Comparison of ENCODE assay signal across 16 mouse cellular contexts in genomic region chr10:110952271-110952670, GRCm38 (mm10). TPM values are rescaled to one million over a fixed set of nuclear protein-coding genes. Genes with fewer than 3 reads are reported as not detected.
DNase-seq lines count a peak whose midpoint lies in the region; ATAC-seq and TF ChIP-seq lines count a peak whose summit lies in the region.
"Had no signal": no experiment of that assay in that cellular context is flagged by ENCODE, and none has a peak within 500 bp of the region (broad histone marks: within the 10 kb centered on the region; RNA-seq: fewer than 3 reads in every experiment).

No protein-coding gene starts in this region.

- ATAC-seq in forebrain, embryonic 16.5 days = no peak
- no peak for ATAC-seq in forebrain, embryonic 15.5 days (replicated peaks)
- ATAC-seq in heart, embryonic 16.5 days (replicated peaks; ENCODE audit: extremely low read depth, insufficient read depth, low FRiP score) = no peak
- ATAC-seq in heart, embryonic 11.5 days (replicated peaks; ENCODE audit: insufficient number of reproducible peaks, low FRiP score, low TSS enrichment) = no peak
- no peak for ATAC-seq in kidney, postnatal 0 days (replicated peaks; ENCODE audit: low FRiP score, low read depth)
- no peak for ATAC-seq in neural tube, embryonic 15.5 days (ENCODE audit: low FRiP score)

- no peak overlapping the region for H3K9ac ChIP-seq in forebrain, embryonic 16.5 days (replicated peaks; ENCODE audit: low read depth, low read length)
- H3K9ac ChIP-seq in forebrain, embryonic 15.5 days (replicated peaks) = no peak overlapping the region
- H3K9ac ChIP-seq in heart, embryonic 16.5 days (ENCODE audit: low read length) = no peak overlapping the region
- no peak overlapping the region for H3K9ac ChIP-seq in heart, embryonic 11.5 days (ENCODE audit: low read depth, low read length)
- H3K9ac ChIP-seq in kidney, postnatal 0 days (ENCODE audit: low read depth, low read length) = no peak overlapping the region
- no peak overlapping the region for H3K9ac ChIP-seq in neural tube, embryonic 15.5 days (replicated peaks)
- H3K9ac ChIP-seq: embryonic facial prominence, embryonic 15.5 days; midbrain, embryonic 12.5 days had no signal

- H3K4me2 ChIP-seq in forebrain, embryonic 16.5 days (ENCODE audit: low read length) = no peak overlapping the region
- no peak overlapping the region for H3K4me2 ChIP-seq in forebrain, embryonic 15.5 days (replicated peaks)
- no peak overlapping the region for H3K4me2 ChIP-seq in heart, embryonic 16.5 days (ENCODE audit: low read depth, low read length)
- no peak overlapping the region for H3K4me2 ChIP-seq in heart, embryonic 11.5 days
- no peak overlapping the region for H3K4me2 ChIP-seq in kidney, postnatal 0 days (ENCODE audit: low read length)
- H3K4me2 ChIP-seq in neural tube, embryonic 15.5 days = no peak overlapping the region
- H3K4me2 ChIP-seq: embryonic facial prominence, embryonic 15.5 days; midbrain, embryonic 12.5 days had no signal

- TF ChIP-seq CTCF in kidney, postnatal 0 days (IDR thresholded peaks at IDR 0.05; ENCODE audit: low read depth) = no peak

- 0 out of 2 replicates have a peak overlapping the region, but pooled peaks have one; percentile 33 for H3K27ac ChIP-seq in forebrain, embryonic 16.5 days (ENCODE audit: low read length)
- no peak overlapping the region for H3K27ac ChIP-seq in forebrain, embryonic 15.5 days (replicated peaks)
- H3K27ac ChIP-seq in heart, embryonic 16.5 days (ENCODE audit: low read length) = peak overlapping the region; percentile 89
- no peak overlapping the region for H3K27ac ChIP-seq in heart, embryonic 11.5 days (ENCODE audit: low read depth, low read length)
- peak overlapping the region; percentile 32; the same call in 1 of the 2 replicates for H3K27ac ChIP-seq in kidney, postnatal 0 days
- H3K27ac ChIP-seq in neural tube, embryonic 15.5 days (replicated peaks) = peak overlapping the region; percentile 54; the same call in 1 of the 2 replicates
- H3K27ac ChIP-seq: hindbrain, embryonic 10.5 days; midbrain, embryonic 12.5 days had no signal

- peaks cover 25% of the 10 kb centered on the region for H3K36me3 ChIP-seq in forebrain, embryonic 16.5 days (ENCODE audit: control insufficient read depth, insufficient read depth)
- peaks cover 42% of the 10 kb centered on the region for H3K36me3 ChIP-seq in forebrain, embryonic 15.5 days
- peaks cover 21% of the 10 kb centered on the region for H3K36me3 ChIP-seq in heart, embryonic 16.5 days (ENCODE audit: control insufficient read depth, insufficient read depth)
- H3K36me3 ChIP-seq in heart, embryonic 11.5 days (ENCODE audit: control insufficient read depth, insufficient read depth, low read length) = peaks cover 10% of the 10 kb centered on the region; the same call in 1 of the 2 replicates
- peaks cover 21% of the 10 kb centered on the region for H3K36me3 ChIP-seq in kidney, postnatal 0 days (ENCODE audit: insufficient read depth, low read length)
- H3K36me3 ChIP-seq in neural tube, embryonic 15.5 days = peaks cover 30% of the 10 kb centered on the region

- no peaks in the 10 kb centered on the region for H3K9me3 ChIP-seq in forebrain, embryonic 16.5 days (ENCODE audit: control insufficient read depth, low read length)
- H3K9me3 ChIP-seq in forebrain, embryonic 15.5 days = no peaks in the 10 kb centered on the region
- no peaks in the 10 kb centered on the region for H3K9me3 ChIP-seq in heart, embryonic 16.5 days (replicated peaks; ENCODE audit: control insufficient read depth, low read length)
- H3K9me3 ChIP-seq in heart, embryonic 11.5 days (replicated peaks; ENCODE audit: control insufficient read depth, low read length) = no peaks in the 10 kb centered on the region
- no peaks in the 10 kb centered on the region for H3K9me3 ChIP-seq in kidney, postnatal 0 days (replicated peaks; ENCODE audit: low read length)
- no peaks in the 10 kb centered on the region for H3K9me3 ChIP-seq in neural tube, embryonic 15.5 days (replicated peaks)
- H3K9me3 ChIP-seq: embryonic facial prominence, embryonic 15.5 days; hindbrain, embryonic 10.5 days; midbrain, embryonic 12.5 days had no signal

- 0 out of 2 replicates have a peak, but pooled peaks cover 4% of the 10 kb centered on the region for H3K4me1 ChIP-seq in forebrain, embryonic 16.5 days (replicated peaks; ENCODE audit: control insufficient read depth, insufficient read depth, low read length)
- no peaks in the 10 kb centered on the region for H3K4me1 ChIP-seq in forebrain, embryonic 15.5 days
- H3K4me1 ChIP-seq in heart, embryonic 16.5 days (ENCODE audit: control insufficient read depth, insufficient read depth, low read length) = peaks cover 11% of the 10 kb centered on the region
- H3K4me1 ChIP-seq in heart, embryonic 11.5 days (ENCODE audit: control insufficient read depth, insufficient read depth, low read length) = no peaks in the 10 kb centered on the region
- H3K4me1 ChIP-seq in kidney, postnatal 0 days (replicated peaks; ENCODE audit: insufficient read depth, low read length) = no peaks in the 10 kb centered on the region
- H3K4me1 ChIP-seq in neural tube, embryonic 15.5 days = 0 out of 2 replicates have a peak, but pooled peaks cover 2% of the 10 kb centered on the region
- H3K4me1 ChIP-seq: hindbrain, embryonic 10.5 days; midbrain, embryonic 12.5 days had no signal

- no peak overlapping the region for H3K4me3 ChIP-seq in forebrain, embryonic 16.5 days (replicated peaks; ENCODE audit: low read length)
- no peak overlapping the region for H3K4me3 ChIP-seq in forebrain, embryonic 15.5 days
- no peak overlapping the region for H3K4me3 ChIP-seq in heart, embryonic 16.5 days (ENCODE audit: low read length)
- H3K4me3 ChIP-seq in heart, embryonic 11.5 days (ENCODE audit: low read depth, low read length) = no peak overlapping the region
- no peak overlapping the region for H3K4me3 ChIP-seq in kidney, postnatal 0 days (replicated peaks; ENCODE audit: low read depth, low read length)
- H3K4me3 ChIP-seq in neural tube, embryonic 15.5 days (replicated peaks) = no peak overlapping the region
- H3K4me3 ChIP-seq: embryonic facial prominence, embryonic 15.5 days; hindbrain, embryonic 10.5 days; midbrain, embryonic 12.5 days had no signal

- DNase-seq in kidney, postnatal 0 days (ENCODE audit: low spot score) = no peak
- DNase-seq in kidney, postnatal 4 days = no peak
- DNase-seq in neural tube, embryonic 10.5 days (ENCODE audit: extremely low spot score, low spot score) = no peak
- DNase-seq: adrenal gland, adult 8-10 months; cerebellum, adult 11 months; embryo, embryonic 11 days; right cerebral cortex, postnatal 4 days; thymus, adult 2 months had no signal

- H3K27me3 ChIP-seq in forebrain, embryonic 16.5 days (replicated peaks; ENCODE audit: control insufficient read depth, insufficient read depth, low read length) = no peaks in the 10 kb centered on the region
- no peaks in the 10 kb centered on the region for H3K27me3 ChIP-seq in forebrain, embryonic 15.5 days
- no peaks in the 10 kb centered on the region for H3K27me3 ChIP-seq in heart, embryonic 16.5 days (ENCODE audit: control insufficient read depth, insufficient read depth, low read length)
- H3K27me3 ChIP-seq in heart, embryonic 11.5 days (ENCODE audit: control insufficient read depth, insufficient read depth, low read length) = no peaks in the 10 kb centered on the region
- H3K27me3 ChIP-seq in kidney, postnatal 0 days (ENCODE audit: insufficient read depth, low read length) = no peaks in the 10 kb centered on the region
- no peaks in the 10 kb centered on the region for H3K27me3 ChIP-seq in neural tube, embryonic 15.5 days (replicated peaks)
- H3K27me3 ChIP-seq: embryonic facial prominence, embryonic 15.5 days; midbrain, embryonic 12.5 days had no signal

- 59% methylated on average over 8 of the region's 8 CpGs for WGBS in forebrain, embryonic 16.5 days
- 71% methylated on average over 8 of the region's 8 CpGs for WGBS in forebrain, embryonic 15.5 days
- 85% methylated on average over 8 of the region's 8 CpGs for whole genome bisulfite sequencing in heart, embryonic 16.5 days
- WGBS in heart, embryonic 11.5 days (ENCODE audit: insufficient replicate concordance) = 83% methylated on average over 8 of the region's 8 CpGs
- 76% methylated on average over 8 of the region's 8 CpGs for WGBS in kidney, postnatal 0 days
- WGBS in neural tube, embryonic 15.5 days = 85% methylated on average over 8 of the region's 8 CpGs

RNA-seq across cellular contexts. Expression of gene Csrp2, which starts 32.7 kb away (rescaled TPM):
- polyA plus RNA-seq in forebrain, embryonic 16.5 days (2015; fragmentation: Nextera tagmentation; extraction: Ambion mirVana) = 196 and 203 TPM in 2 replicates
- polyA plus RNA-seq in forebrain, embryonic 15.5 days (2015; fragmentation: Nextera tagmentation; extraction: Ambion mirVana) = 195 and 203 TPM in 2 replicates
- polyA plus RNA-seq in heart, embryonic 16.5 days (2015; fragmentation: Nextera tagmentation; extraction: Ambion mirVana) = 394 and 432 TPM in 2 replicates
- polyA plus RNA-seq in heart, embryonic 11.5 days (2014; fragmentation: Nextera tagmentation; extraction: Ambion mirVana) = 430 and 458 TPM in 2 replicates
- 206 and 218 TPM in 2 replicates for polyA plus RNA-seq in kidney, postnatal 0 days (2015; fragmentation: Nextera tagmentation; extraction: Ambion mirVana)
- 146 and 165 TPM in 2 replicates for polyA plus RNA-seq in neural tube, embryonic 15.5 days (2015; fragmentation: Nextera tagmentation; extraction: Ambion mirVana)

RNA-seq across cellular contexts. Expression of gene Zdhhc17, which starts 57.7 kb away (rescaled TPM):
- polyA plus RNA-seq in forebrain, embryonic 16.5 days (2015; fragmentation: Nextera tagmentation; extraction: Ambion mirVana) = 60.7 and 63.6 TPM in 2 replicates
- 52.0 and 55.5 TPM in 2 replicates for polyA plus RNA-seq in forebrain, embryonic 15.5 days (2015; fragmentation: Nextera tagmentation; extraction: Ambion mirVana)
- polyA plus RNA-seq in heart, embryonic 16.5 days (2015; fragmentation: Nextera tagmentation; extraction: Ambion mirVana) = 18.0 and 19.1 TPM in 2 replicates
- polyA plus RNA-seq in heart, embryonic 11.5 days (2014; fragmentation: Nextera tagmentation; extraction: Ambion mirVana) = 14.9 and 19.7 TPM in 2 replicates
- 18.1 and 19.2 TPM in 2 replicates for polyA plus RNA-seq in kidney, postnatal 0 days (2015; fragmentation: Nextera tagmentation; extraction: Ambion mirVana)
- 49.0 and 53.5 TPM in 2 replicates for polyA plus RNA-seq in neural tube, embryonic 15.5 days (2015; fragmentation: Nextera tagmentation; extraction: Ambion mirVana)

Comparison
In these comparisons a context has a peak if more than half of its experiments do, and no peak if none do; other contexts are left out.
1. H3K27ac ChIP-seq: peak in forebrain, embryonic 16.5 days (single experiment), heart, embryonic 16.5 days (single experiment), kidney, postnatal 0 days (single experiment) and neural tube, embryonic 15.5 days (single experiment); none in forebrain, embryonic 15.5 days (single experiment) and heart, embryonic 11.5 days (single experiment).